Mouse (Mus musculus): Measurements from ENCODE around the gene Fbxw9. TPM values are rescaled to one million over a fixed set of nuclear protein-coding genes. Genes with fewer than 3 reads are reported as not detected.

The Fbxw9 gene
- total and polyA plus RNA-seq, 3 experiments, result 10.6 to 13.9 TPM; not detected in 1

- H3K27me3 ChIP-seq (ENCODE audit: control insufficient read depth in 1 of 2, insufficient read depth in 2 of 2, low read length in 2 of 2), result no peaks in the 10 kb centered on the region
- peak within 1 kb of the TSS; percentile 82 for H3K27ac ChIP-seq (ENCODE audit: control insufficient read depth, low read depth, low read length)
- peaks cover 9 to 14% of the 10 kb centered on the region in 2 experiments; a peak in 3 of 4 replicates for H3K4me1 ChIP-seq (ENCODE audit: control insufficient read depth in 1 of 2, insufficient read depth in 2 of 2, low read length in 2 of 2)
- peaks cover 50% of the 10 kb centered on the region for H3K79me2 ChIP-seq (ENCODE audit: control insufficient read depth, insufficient read depth, low read length, poor library complexity)
- H3K4me3 ChIP-seq (ENCODE audit: control insufficient read depth in 1 of 2, insufficient read depth in 1 of 2, low read depth in 2 of 2, low read length in 2 of 2), result peak within 1 kb of the TSS; percentile 94 to 95
- DNase-seq (ENCODE audit: low read depth, low spot score), result peak; percentile 97
- peak within 1 kb of the TSS; percentile 93 for H3K9ac ChIP-seq (ENCODE audit: control insufficient read depth, low read depth, low read length, poor library complexity, severe bottlenecking)
- H3K9me3 ChIP-seq (replicated peaks; ENCODE audit: insufficient read depth, low read length), result no peaks in the 10 kb centered on the region
- peaks cover 4 to 14% of the 10 kb centered on the region in 2 experiments; a peak in 3 of 4 replicates for H3K36me3 ChIP-seq (ENCODE audit: control insufficient read depth in 1 of 2, insufficient read depth in 2 of 2, low read length in 2 of 2)
- TF ChIP-seq GABPA (IDR thresholded peaks at IDR 0.05; ENCODE audit: low read depth, low read length), result no peak
- TF ChIP-seq MEF2A (IDR thresholded peaks at IDR 0.05; ENCODE audit: extremely low read depth, insufficient replicate concordance, low read depth, low read length, poor library complexity, severe bottlenecking), result no peak
- peak; percentile 81 for TF ChIP-seq TCF12 (IDR thresholded peaks at IDR 0.05; ENCODE audit: low read depth, low read length)
- TF ChIP-seq MAX (IDR thresholded peaks at IDR 0.05; ENCODE audit: low read length), result peak; percentile 19; the same call in 1 of the 2 replicates
- TF ChIP-seq ELF1 (IDR thresholded peaks at IDR 0.05; ENCODE audit: low read depth, low read length), result peak; percentile 61; the same call in 1 of the 2 replicates
- TF ChIP-seq CHD2 (IDR thresholded peaks at IDR 0.05; ENCODE audit: low read length), result no peak
- 0 out of 2 replicates have a peak, but pooled peaks have one; percentile 22 for TF ChIP-seq NRF1 (IDR thresholded peaks at IDR 0.05; ENCODE audit: insufficient read depth, low read depth, low read length, poor library complexity, severe bottlenecking)
- no peak for TF ChIP-seq ETS1 (IDR thresholded peaks at IDR 0.05; ENCODE audit: low read depth, low read length)
- TF ChIP-seq POLR2AphosphoS5 (IDR thresholded peaks at IDR 0.05; ENCODE audit: borderline replicate concordance, low read depth, low read length), result no peak
- TF ChIP-seq MXI1 (IDR thresholded peaks at IDR 0.05; ENCODE audit: low read depth, low read length), result peak; percentile 72; the same call in 1 of the 2 replicates
- peak; percentile 49 for TF ChIP-seq USF1 (IDR thresholded peaks at IDR 0.05; ENCODE audit: low read depth, low read length)
- 0 out of 2 replicates have a peak, but pooled peaks have one; percentile 7 for TF ChIP-seq SMC3 (IDR thresholded peaks at IDR 0.05; ENCODE audit: low read depth, low read length)
- TF ChIP-seq MYB (IDR thresholded peaks at IDR 0.05; ENCODE audit: low read depth, low read length), result no peak
- no peak for TF ChIP-seq GATA1 (IDR thresholded peaks at IDR 0.05; ENCODE audit: low read depth, low read length)
- TF ChIP-seq MAFK (IDR thresholded peaks at IDR 0.05; ENCODE audit: borderline replicate concordance, low read depth, low read length), result no peak
- TF ChIP-seq UBTF (IDR thresholded peaks at IDR 0.05; ENCODE audit: borderline replicate concordance, insufficient read depth, low read depth, low read length), result peak; percentile 92; the same call in 1 of the 2 replicates
- TF ChIP-seq CTCF (IDR thresholded peaks at IDR 0.05 in 2 of 3, conservative IDR thresholded peaks at IDR 0.05 in 1 of 3; ENCODE audit: control insufficient read depth in 1 of 3, insufficient read depth in 1 of 3, low read depth in 2 of 3, low read length in 3 of 3, poor library complexity in 1 of 3, severe bottlenecking in 1 of 3), result no peak
- TF ChIP-seq MAZ (IDR thresholded peaks at IDR 0.05; ENCODE audit: low read depth, low read length), result no peak
- TF ChIP-seq RAD21 (IDR thresholded peaks at IDR 0.05; ENCODE audit: low read depth, low read length), result no peak
- peak; percentile 93 for TF ChIP-seq SIN3A (IDR thresholded peaks at IDR 0.05; ENCODE audit: low read length)
- no peak for TF ChIP-seq BHLHE40 (IDR thresholded peaks at IDR 0.05; ENCODE audit: borderline replicate concordance, low read depth, low read length)
- TF ChIP-seq EP300 (IDR thresholded peaks at IDR 0.05; ENCODE audit: low read depth in 1 of 2, low read length in 2 of 2), result peak in 1 of 2 experiments; percentile 20; a peak in 1 of 4 replicates
- TF ChIP-seq ZC3H11A (IDR thresholded peaks at IDR 0.05; ENCODE audit: low read depth, low read length), result no peak
- TF ChIP-seq CHD1 (IDR thresholded peaks at IDR 0.05; ENCODE audit: low read depth, low read length), result peak; percentile 33; the same call in 1 of the 2 replicates
- TF ChIP-seq ZMIZ1 (IDR thresholded peaks at IDR 0.05; ENCODE audit: low read depth, low read length), result peak; percentile 95
- peak; percentile 73 for TF ChIP-seq KAT2A (conservative IDR thresholded peaks at IDR 0.05; ENCODE audit: low read depth, low read length)
- TF ChIP-seq TBP (IDR thresholded peaks at IDR 0.05; ENCODE audit: low read depth, low read length), result peak; percentile 90
- TF ChIP-seq POLR2A (IDR thresholded peaks at IDR 0.05; ENCODE audit: control insufficient read depth in 1 of 2, insufficient read depth in 1 of 2, low read depth in 1 of 2, low read length in 2 of 2, poor library complexity in 1 of 2), result peak; percentile 94 to 97
- TF ChIP-seq ZNF384 (IDR thresholded peaks at IDR 0.05; ENCODE audit: low read depth, low read length), result no peak
- TF ChIP-seq ZKSCAN1 (IDR thresholded peaks at IDR 0.05; ENCODE audit: low read depth, low read length), result no peak
- 0 out of 2 replicates have a peak, but pooled peaks have one; percentile 14 for TF ChIP-seq RCOR1 (IDR thresholded peaks at IDR 0.05; ENCODE audit: low read depth, low read length)
- no peak for TF ChIP-seq TAL1 (IDR thresholded peaks at IDR 0.05; ENCODE audit: low read length)
- no peak for TF ChIP-seq JUND (IDR thresholded peaks at IDR 0.05; ENCODE audit: low read depth, low read length)
- TF ChIP-seq USF2 (IDR thresholded peaks at IDR 0.05; ENCODE audit: borderline replicate concordance in 1 of 2, insufficient read depth in 1 of 2, low read depth in 1 of 2, low read length in 2 of 2), result no peak
These were observed 33.0 kb upstream of the Fbxw9 start, which contains the start of gene Trir for GRCm38 (mm10) chr8:85026670-85027515. Gene Trir, plus strand, starts transcription at chr8:85026823.
